Mouse (Mus musculus) small intestine, adult 2 months (tissue): ENCODE results near the gene St6galnac3.

Source experiments
- CTCF ChIP-seq: fragments of 200-500 bp; IDR thresholded peaks from 2 replicates; pipeline ENCODE4 v1.5.1; 2012; ENCODE audit warnings: low read depth, mild to moderate bottlenecking, control low read depth, inconsistent platforms, low read length, moderate library complexity, mixed read lengths; ENCODE audit not compliant: insufficient replicate concordance, insufficient read length; ENCODE audit errors: extremely low read depth
- POLR2A ChIP-seq: fragments of 200-500 bp; IDR thresholded peaks from 2 replicates; pipeline ENCODE4 v1.6.1; 2012; ENCODE audit warnings: low read depth, mild to moderate bottlenecking, control low read depth, inconsistent platforms, low read length, moderate library complexity

DNA sequence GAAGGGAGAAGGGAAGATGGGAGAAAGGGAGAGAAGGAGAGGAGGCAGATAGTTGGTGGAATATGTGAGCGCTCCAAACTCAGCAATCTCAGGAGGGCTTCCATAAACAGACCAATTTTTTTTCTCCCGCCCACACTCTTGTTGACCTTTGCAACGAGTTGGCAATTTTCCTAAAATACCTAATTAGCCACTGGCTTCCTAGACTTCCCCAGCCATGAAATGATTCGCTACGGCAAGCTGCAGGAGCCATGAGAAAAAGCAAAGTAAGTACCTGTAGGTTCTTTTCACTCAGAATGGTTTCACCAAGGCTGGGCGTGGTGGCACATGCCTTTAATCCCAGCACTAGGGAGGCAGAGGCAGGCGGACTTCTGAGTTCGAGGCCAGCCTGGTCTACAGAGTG lies 25.9 kb downstream of the St6galnac3 start:
- no peak for TF ChIP-seq POLR2A
- TF ChIP-seq CTCF: no peak
